In the genomic region with DNA sequence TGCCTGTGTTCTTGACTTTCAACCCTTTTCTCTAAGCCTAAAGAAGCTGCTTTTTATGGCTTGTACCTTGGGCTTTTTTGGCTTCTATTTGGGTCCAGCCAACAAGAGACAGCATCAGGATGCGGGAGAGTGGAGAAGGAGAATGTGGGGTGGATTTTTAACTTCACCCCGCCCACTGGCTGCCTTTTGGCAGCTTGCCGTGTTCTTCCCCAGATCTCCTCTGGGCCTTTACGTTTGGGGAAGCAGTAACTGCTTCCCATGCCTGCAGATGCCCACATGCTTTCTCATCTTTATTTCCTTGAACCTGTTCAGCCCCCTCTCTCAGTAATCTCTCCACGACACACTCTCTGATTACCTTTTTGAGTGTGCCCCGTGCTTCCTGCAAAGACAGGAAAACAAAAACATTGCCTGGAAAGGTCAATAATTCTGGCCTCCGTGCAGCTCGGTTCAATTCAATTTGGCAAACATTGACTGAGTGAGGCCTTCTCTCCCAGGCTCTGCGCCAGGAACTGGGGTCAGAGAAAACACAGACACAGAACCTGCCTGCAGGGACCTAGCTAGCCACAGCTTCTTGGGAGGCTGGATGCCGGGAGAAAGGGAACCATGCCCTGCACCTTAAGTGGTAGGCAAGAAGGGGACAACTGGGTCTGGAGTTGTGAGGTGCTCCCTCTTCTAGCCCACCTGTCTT, we compare ENCODE assay signal across 8 mouse cellular contexts. TPM values are rescaled to one million over a fixed set of nuclear protein-coding genes. Genes with fewer than 3 reads are reported as not detected.
DNase-seq lines count a peak whose midpoint lies in the region; ATAC-seq lines count a peak whose summit lies in the region.

No protein-coding gene starts in this region.

- DNase-seq in embryonic facial prominence, embryonic 10.5 days (ENCODE audit: low spot score), result no peak
- DNase-seq in neural tube, embryonic 10.5 days (ENCODE audit: extremely low spot score, low spot score), result no peak
- DNase-seq in lung, postnatal 14 days, result peak; percentile 19
- no peak for DNase-seq in embryo, embryonic 10.5 days (ENCODE audit: low spot score)
- no peak for DNase-seq in cerebellum, adult 9-10 months

- no peak overlapping the region for H3K4me3 ChIP-seq in embryonic facial prominence, embryonic 13.5 days
- H3K4me3 ChIP-seq in embryonic facial prominence, embryonic 10.5 days, result no peak overlapping the region
- H3K4me3 ChIP-seq in neural tube, embryonic 13.5 days, result no peak overlapping the region
- H3K4me3 ChIP-seq in kidney, embryonic 16.5 days (ENCODE audit: low read length), result no peak overlapping the region

- H3K4me1 ChIP-seq in embryonic facial prominence, embryonic 13.5 days, result peaks cover 12% of the 10 kb centered on the region
- peaks cover 8% of the 10 kb centered on the region for H3K4me1 ChIP-seq in embryonic facial prominence, embryonic 10.5 days
- H3K4me1 ChIP-seq in neural tube, embryonic 13.5 days (replicated peaks), result peaks cover 9% of the 10 kb centered on the region; the same call in 1 of the 2 replicates
- peaks cover 10% of the 10 kb centered on the region for H3K4me1 ChIP-seq in kidney, embryonic 16.5 days (ENCODE audit: insufficient read depth, low read length)

- WGBS in embryonic facial prominence, embryonic 13.5 days, result 33% methylated on average over 10 of the region's 10 CpGs
- WGBS in embryonic facial prominence, embryonic 10.5 days, result 48% methylated on average over 10 of the region's 10 CpGs
- WGBS in neural tube, embryonic 13.5 days, result 44% methylated on average over 10 of the region's 10 CpGs
- 12% methylated on average over 10 of the region's 10 CpGs for WGBS in kidney, embryonic 16.5 days

- no peak overlapping the region for H3K4me2 ChIP-seq in embryonic facial prominence, embryonic 13.5 days
- H3K4me2 ChIP-seq in neural tube, embryonic 13.5 days, result no peak overlapping the region
- H3K4me2 ChIP-seq in kidney, embryonic 16.5 days (replicated peaks; ENCODE audit: low read depth, low read length), result 0 out of 2 replicates have a peak overlapping the region, but pooled peaks have one; percentile 7

- peak overlapping the region; percentile 48; the same call in 1 of the 2 replicates for H3K27ac ChIP-seq in embryonic facial prominence, embryonic 13.5 days
- no peak overlapping the region for H3K27ac ChIP-seq in embryonic facial prominence, embryonic 10.5 days (replicated peaks)
- no peak overlapping the region; the same call in 1 of the 2 replicates for H3K27ac ChIP-seq in neural tube, embryonic 13.5 days (replicated peaks)
- peak overlapping the region; percentile 65 for H3K27ac ChIP-seq in kidney, embryonic 16.5 days (ENCODE audit: low read length)

- H3K9me3 ChIP-seq in embryonic facial prominence, embryonic 13.5 days, result no peaks in the 10 kb centered on the region
- H3K9me3 ChIP-seq in embryonic facial prominence, embryonic 10.5 days, result no peaks in the 10 kb centered on the region
- no peaks in the 10 kb centered on the region for H3K9me3 ChIP-seq in neural tube, embryonic 13.5 days
- H3K9me3 ChIP-seq in kidney, embryonic 16.5 days (ENCODE audit: low read length), result no peaks in the 10 kb centered on the region

- no peaks in the 10 kb centered on the region for H3K36me3 ChIP-seq in embryonic facial prominence, embryonic 13.5 days
- no peaks in the 10 kb centered on the region for H3K36me3 ChIP-seq in embryonic facial prominence, embryonic 10.5 days (replicated peaks)
- H3K36me3 ChIP-seq in neural tube, embryonic 13.5 days, result no peaks in the 10 kb centered on the region
- no peaks in the 10 kb centered on the region for H3K36me3 ChIP-seq in kidney, embryonic 16.5 days (ENCODE audit: insufficient read depth, low read length)

- H3K9ac ChIP-seq in embryonic facial prominence, embryonic 13.5 days, result no peak overlapping the region
- H3K9ac ChIP-seq in neural tube, embryonic 13.5 days, result no peak overlapping the region
- H3K9ac ChIP-seq in kidney, embryonic 16.5 days (replicated peaks; ENCODE audit: low read length), result no peak overlapping the region; the same call in 1 of the 2 replicates

- peaks cover 5% of the 10 kb centered on the region; the same call in 1 of the 2 replicates for H3K27me3 ChIP-seq in embryonic facial prominence, embryonic 13.5 days
- H3K27me3 ChIP-seq in embryonic facial prominence, embryonic 10.5 days (replicated peaks; ENCODE audit: low read depth, poor library complexity, severe bottlenecking), result 0 out of 2 replicates have a peak, but pooled peaks cover 4% of the 10 kb centered on the region
- no peaks in the 10 kb centered on the region for H3K27me3 ChIP-seq in neural tube, embryonic 13.5 days
- H3K27me3 ChIP-seq in kidney, embryonic 16.5 days (ENCODE audit: insufficient read depth, low read length), result peaks cover 9% of the 10 kb centered on the region

- no peak for ATAC-seq in embryonic facial prominence, embryonic 13.5 days (ENCODE audit: insufficient number of reproducible peaks, insufficient read depth, low FRiP score, low TSS enrichment, low read depth)
- 0 out of 2 replicates have a peak, but pooled peaks have one; percentile 23 for ATAC-seq in neural tube, embryonic 13.5 days (ENCODE audit: low read depth)
- ATAC-seq in kidney, embryonic 16.5 days (ENCODE audit: low FRiP score, low TSS enrichment), result peak; percentile 51

RNA-seq across cellular contexts. Expression of a gene that starts 17.0 kb away (rescaled TPM):
- 4.9 TPM in 2 replicates for polyA plus RNA-seq in embryonic facial prominence, embryonic 13.5 days (2015; fragmentation: Nextera tagmentation; extraction: Ambion mirVana)
- polyA plus RNA-seq in embryonic facial prominence, embryonic 10.5 days (2016; fragmentation: Nextera tagmentation; extraction: Ambion mirVana), result 2.0 and 2.1 TPM in 2 replicates
- 6.9 and 7.7 TPM in 2 replicates for polyA plus RNA-seq in neural tube, embryonic 13.5 days (2015; fragmentation: Nextera tagmentation; extraction: Ambion mirVana)
- 9.0 and 9.3 TPM in 2 replicates for polyA plus RNA-seq in kidney, embryonic 16.5 days (2015; fragmentation: Nextera tagmentation; extraction: Ambion mirVana)

Comparison
In these comparisons a context has a peak if more than half of its experiments do, and no peak if none do; other contexts are left out.
1. H3K27ac ChIP-seq: peak in embryonic facial prominence, embryonic 13.5 days (single experiment) and kidney, embryonic 16.5 days (single experiment); none in embryonic facial prominence, embryonic 10.5 days (single experiment) and neural tube, embryonic 13.5 days (single experiment).